18 mouse cellular contexts compared by ENCODE assay signal in the genomic region with DNA sequence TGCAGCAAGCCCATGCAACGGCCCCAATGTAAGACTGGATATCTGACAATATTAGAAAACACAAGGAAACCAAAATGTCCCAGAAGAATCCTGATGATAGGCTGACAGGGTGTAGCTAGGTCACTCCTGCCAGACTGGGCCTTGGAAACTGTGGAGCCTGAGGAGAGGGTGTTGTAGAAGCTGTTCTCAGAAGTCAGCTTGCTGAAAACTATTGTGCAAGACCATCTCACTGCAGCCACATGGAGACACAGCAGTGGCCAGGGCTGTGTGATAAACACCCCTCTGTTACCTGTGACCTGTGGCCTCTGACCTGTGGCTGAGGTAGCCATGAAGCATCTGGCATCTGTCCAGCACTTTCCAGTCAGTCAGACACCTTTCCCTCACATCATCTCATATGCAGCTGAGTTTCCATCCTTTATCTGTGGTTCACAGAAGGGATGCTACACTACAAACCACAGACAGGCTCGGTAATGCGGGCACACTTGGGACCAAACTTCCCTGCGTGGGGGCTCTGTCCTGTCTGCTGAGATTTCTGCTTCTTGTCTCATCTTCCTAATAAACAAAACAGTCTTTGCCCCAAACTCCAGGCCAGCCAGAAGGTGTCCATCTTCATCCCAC. TPM values are rescaled to one million over a fixed set of nuclear protein-coding genes. Genes with fewer than 3 reads are reported as not detected.
A peak's percentile ranks its signal among the peaks of the same experiment; 100 is the strongest.
DNase-seq lines count a peak whose midpoint lies in the region; ATAC-seq and TF ChIP-seq lines count a peak whose summit lies in the region.
"Had no signal": no experiment of that assay in that cellular context is flagged by ENCODE, and none has a peak within 500 bp of the region (broad histone marks: within the 10 kb centered on the region; RNA-seq: fewer than 3 reads in every experiment).

No protein-coding gene starts in this region.

- H3K27me3 ChIP-seq in liver, adult 2 months (ENCODE audit: control insufficient read depth, insufficient read depth, low read length), result no peaks in the 10 kb centered on the region
- no peaks in the 10 kb centered on the region for H3K27me3 ChIP-seq in liver, embryonic 11.5 days (replicated peaks; ENCODE audit: control insufficient read depth, insufficient read depth, low read length)
- H3K27me3 ChIP-seq: embryonic facial prominence, embryonic 15.5 days; hindbrain, embryonic 13.5 days; neural tube, embryonic 13.5 days had no signal

- no peak for TF ChIP-seq POLR2A in liver, adult 2 months (IDR thresholded peaks at IDR 0.05; ENCODE audit: extremely low read depth, insufficient read depth, low read length)

- H3K4me2 ChIP-seq in liver, embryonic 11.5 days, result no peak overlapping the region
- H3K4me2 ChIP-seq: embryonic facial prominence, embryonic 15.5 days; hindbrain, embryonic 13.5 days; lung, embryonic 14.5 days; midbrain, embryonic 11.5 days; neural tube, embryonic 13.5 days had no signal

- H3K4me1 ChIP-seq in liver, adult 2 months (ENCODE audit: control insufficient read depth, insufficient read depth, low read length), result peaks cover 5% of the 10 kb centered on the region; the same call in 1 of the 2 replicates
- H3K4me1 ChIP-seq in liver, embryonic 11.5 days (replicated peaks; ENCODE audit: control insufficient read depth, insufficient read depth, low read length), result no peaks in the 10 kb centered on the region
- H3K4me1 ChIP-seq: hindbrain, embryonic 13.5 days had no signal

- H3K36me3 ChIP-seq in liver, adult 2 months (ENCODE audit: control insufficient read depth, insufficient read depth, low read length), result no peaks in the 10 kb centered on the region
- H3K36me3 ChIP-seq in liver, embryonic 11.5 days (ENCODE audit: control insufficient read depth, insufficient read depth, low read length), result no peaks in the 10 kb centered on the region
- no peaks in the 10 kb centered on the region for H3K36me3 ChIP-seq in macrophage (ENCODE audit: inconsistent target)
- H3K36me3 ChIP-seq: embryonic facial prominence, embryonic 15.5 days; hindbrain, embryonic 13.5 days; neural tube, embryonic 13.5 days had no signal

- DNase-seq in gastrocnemius, adult 18-20 months (ENCODE audit: low spot score), result peak; percentile 38
- DNase-seq in gastrocnemius, postnatal 14 days, result no peak
- DNase-seq in liver, adult 2 months (ENCODE audit: extremely low read depth, low read depth, low spot score), result peak; percentile 13
- DNase-seq in liver, embryonic 11.5 days (ENCODE audit: low spot score), result no peak
- peak; percentile 9 for DNase-seq in NIH3T3 (ENCODE audit: low read depth)
- no peak for DNase-seq in c-Kit-positive CD71-positive TER-119-positive erythroid progenitor cells, embryonic 14.5 days (ENCODE audit: low spot score)
- DNase-seq in ovary, postnatal 36 days (ENCODE audit: low spot score), result no peak
- DNase-seq: adrenal gland, postnatal 36 days; embryo, embryonic 11 days; heart, postnatal 14 days; kidney, adult 2 months; kidney, postnatal 25 days had no signal

- ATAC-seq in liver, embryonic 11.5 days (replicated peaks; ENCODE audit: low FRiP score), result no peak

- H3K4me3 ChIP-seq in liver, adult 2 months (ENCODE audit: insufficient read depth, low read depth, low read length), result no peak overlapping the region
- H3K4me3 ChIP-seq in liver, embryonic 11.5 days (ENCODE audit: low read depth, low read length), result no peak overlapping the region
- H3K4me3 ChIP-seq in macrophage (ENCODE audit: inconsistent target), result no peak overlapping the region
- H3K4me3 ChIP-seq: embryonic facial prominence, embryonic 15.5 days; hindbrain, embryonic 13.5 days; neural tube, embryonic 13.5 days had no signal

- H3K9ac ChIP-seq in liver, adult 2 months (ENCODE audit: low read depth, low read length), result no peak overlapping the region
- H3K9ac ChIP-seq in liver, embryonic 11.5 days (ENCODE audit: low read depth, low read length), result no peak overlapping the region
- H3K9ac ChIP-seq: embryonic facial prominence, embryonic 15.5 days; hindbrain, embryonic 13.5 days; lung, embryonic 14.5 days; neural tube, embryonic 13.5 days had no signal

- WGBS in liver, adult 2 months, result 89% methylated on average over 4 of the region's 4 CpGs
- whole genome bisulfite sequencing in liver, embryonic 11.5 days, result 71% methylated on average over 4 of the region's 4 CpGs
- WGBS in macrophage (ENCODE audit: missing documents), result 74% methylated on average over 4 of the region's 4 CpGs

- H3K27ac ChIP-seq in liver, adult 2 months (replicated peaks; ENCODE audit: insufficient read depth, low read depth, low read length), result no peak overlapping the region
- no peak overlapping the region for H3K27ac ChIP-seq in liver, embryonic 11.5 days (ENCODE audit: low read depth, low read length)
- H3K27ac ChIP-seq in macrophage, result peak overlapping the region; percentile 65
- H3K27ac ChIP-seq: embryonic facial prominence, embryonic 15.5 days; hindbrain, embryonic 13.5 days; neural tube, embryonic 13.5 days had no signal

- TF ChIP-seq CTCF in liver, adult 2 months (IDR thresholded peaks at IDR 0.05; ENCODE audit: low read depth, low read length), result no peak

- intact Hi-C loops in gastrocnemius, postnatal 14 days (cut with DNase I; ENCODE audit: low total_unique reads), result no loop called here

- no peaks in the 10 kb centered on the region for H3K79me2 ChIP-seq in liver, adult 2 months (ENCODE audit: control insufficient read depth, insufficient read depth, low read length)
- no peaks in the 10 kb centered on the region for H3K79me2 ChIP-seq in macrophage (ENCODE audit: inconsistent target)

- H3K9me3 ChIP-seq in liver, embryonic 11.5 days (ENCODE audit: control insufficient read depth, low read length), result no peaks in the 10 kb centered on the region
- H3K9me3 ChIP-seq: embryonic facial prominence, embryonic 15.5 days; hindbrain, embryonic 13.5 days; neural tube, embryonic 13.5 days had no signal

RNA-seq across cellular contexts. Expression of a gene that starts 36.5 kb away (rescaled TPM):
- total RNA-seq in gastrocnemius, adult 18-20 months (2021), result 1 to 10 TPM in 1 of 2 experiments, under 1 TPM in 1; 0.52 to 1.6 TPM
- total RNA-seq in gastrocnemius, postnatal 14 days (2021), result 1 to 10 TPM in 1 of 2 experiments, under 1 TPM in 1; 0.78 to 1.2 TPM
- 0.28 and 0.74 TPM in 2 replicates for total RNA-seq in liver, adult 2 months (2014; rRNA removed)
- 0.11 and 0.27 TPM in 2 replicates for polyA plus RNA-seq in liver, adult 2 months (2012; rRNA removed)
- 0.14 TPM in 1 of 2 replicates, not detected in the other for polyA plus RNA-seq in liver, embryonic 11.5 days (2014; fragmentation: Nextera tagmentation; extraction: Ambion mirVana)
- 10 to 100 TPM in 4 of 26 experiments, 1 to 10 TPM in 12, under 1 TPM in 9, not detected in 1; 0.26 to 26.4 (median 1.6) TPM for total RNA-seq in macrophage (2018; cell fraction: chromatin; rRNA removed)
- 10 to 100 TPM in 2 of 26 experiments, 1 to 10 TPM in 14, under 1 TPM in 10; 0.37 to 17.3 (median 2.1) TPM for total RNA-seq in macrophage (2018; cell fraction: cytosol; rRNA removed)
- 10 to 100 TPM in 5 of 26 experiments, 1 to 10 TPM in 16, under 1 TPM in 5; 0.55 to 21.8 (median 3.1) TPM for total RNA-seq in macrophage (2018; cell fraction: nucleus; rRNA removed)
- polyA plus RNA-seq in macrophage (2018), result 0.88 to 1.5 TPM (median 1.2 TPM) in 3 replicates

Comparison
In these comparisons a context has a peak if more than half of its experiments do, and no peak if none do; other contexts are left out.
1. DNase-seq: peak in gastrocnemius, adult 18-20 months (single experiment), liver, adult 2 months (single experiment) and NIH3T3 (single experiment); none in gastrocnemius, postnatal 14 days (single experiment), liver, embryonic 11.5 days (single experiment), c-Kit-positive CD71-positive TER-119-positive erythroid progenitor cells, embryonic 14.5 days (single experiment) and ovary, postnatal 36 days (single experiment).